Mouse (Mus musculus): ENCODE measurements around the gene Pde4d. TPM values are rescaled to one million over a fixed set of nuclear protein-coding genes. Genes with fewer than 3 reads are reported as not detected.
A peak's percentile ranks its signal among the peaks of the same experiment; 100 is the strongest.

Pde4d gene
- total and polyA plus RNA-seq, 2 experiments from 2014 or later = 19.0 to 103 TPM

DNA sequence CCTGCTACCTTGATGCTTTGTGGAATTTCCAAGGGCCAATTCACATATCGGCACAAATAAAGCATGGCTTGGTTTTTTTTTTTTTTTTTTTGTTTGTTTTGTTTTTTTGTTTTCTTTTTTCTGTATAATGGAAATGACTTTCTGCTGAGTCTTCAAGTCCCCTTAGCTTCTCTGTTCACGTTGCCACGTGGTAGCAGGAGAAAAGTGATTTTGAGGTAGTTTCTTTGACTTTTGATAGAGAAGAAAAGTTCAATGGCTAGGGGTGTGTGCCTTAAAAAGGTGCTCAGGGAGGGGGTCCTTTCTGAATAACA lies 1235.2 kb downstream of the Pde4d start:
- H3K36me3 ChIP-seq (ENCODE audit: insufficient read depth, low read length) = no peaks in the 10 kb centered on the region
- no peaks in the 10 kb centered on the region for H3K9me3 ChIP-seq (ENCODE audit: low read length)
- H3K4me2 ChIP-seq (ENCODE audit: low read depth, low read length, poor library complexity, severe bottlenecking) = peak overlapping the region; percentile 69
- DNase-seq (ENCODE audit: low spot score) = no peak
- H3K27me3 ChIP-seq (ENCODE audit: insufficient read depth, low read length) = no peaks in the 10 kb centered on the region
- no peak overlapping the region for H3K9ac ChIP-seq (replicated peaks; ENCODE audit: low read length, poor library complexity, severe bottlenecking)
- TF ChIP-seq CTCF (IDR thresholded peaks at IDR 0.05) = no peak
- no peak for ATAC-seq (ENCODE audit: low FRiP score)
- H3K27ac ChIP-seq (ENCODE audit: low read depth, low read length) = no peak overlapping the region
- peak overlapping the region; percentile 40 for H3K4me3 ChIP-seq (ENCODE audit: low read depth, low read length)
- 15% methylated on average over 3 of the region's 3 CpGs for WGBS
- H3K4me1 ChIP-seq (ENCODE audit: insufficient read depth, low read length) = 0 out of 2 replicates have a peak, but pooled peaks cover 4% of the 10 kb centered on the region

DNA sequence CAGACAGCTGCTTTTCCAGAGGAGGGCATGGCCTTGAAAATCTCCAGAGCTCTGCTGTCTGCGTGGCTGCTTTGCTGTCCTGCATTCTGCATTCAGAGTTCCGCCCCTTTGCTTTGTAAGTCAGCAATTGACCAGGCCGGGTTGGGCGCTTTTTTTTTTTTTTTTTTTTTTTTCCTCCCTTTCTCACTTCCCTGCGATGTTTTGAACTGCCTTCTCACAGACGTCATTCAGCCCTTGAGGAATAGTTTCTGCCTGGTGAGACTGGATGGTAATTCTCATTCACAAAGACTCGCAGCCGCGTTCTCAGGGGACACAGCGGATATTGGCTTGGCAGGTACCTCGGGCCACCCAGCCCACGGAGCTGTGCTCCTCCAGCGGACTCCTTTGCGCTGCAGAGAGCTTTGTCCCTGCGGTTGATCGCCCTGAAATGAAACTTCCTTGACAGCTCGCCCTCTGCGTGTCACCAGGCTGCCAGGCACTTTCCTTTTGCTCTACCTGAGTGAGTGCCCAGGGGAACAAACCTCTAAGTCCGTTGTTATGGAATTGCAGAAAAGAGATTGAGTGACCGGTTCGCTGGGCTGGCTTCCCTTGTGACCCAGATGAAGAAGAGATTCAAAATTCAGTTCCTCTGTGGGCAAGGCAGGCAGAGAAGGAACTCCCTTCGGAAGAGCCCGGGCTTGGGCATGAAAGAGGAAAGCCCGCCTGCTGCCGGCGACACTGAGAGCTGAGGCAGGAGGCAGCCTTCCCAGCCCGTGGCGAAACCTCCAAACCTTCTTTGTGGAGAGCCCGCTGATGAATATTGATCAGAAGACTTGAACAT lies 1235.8 kb downstream of the Pde4d start:
- peak; percentile 16; the same call in 1 of the 2 replicates for TF ChIP-seq CTCF (IDR thresholded peaks at IDR 0.05)
- no peaks in the 10 kb centered on the region for H3K9me3 ChIP-seq (ENCODE audit: low read length)
- peak overlapping the region; percentile 40 for H3K4me3 ChIP-seq (ENCODE audit: low read depth, low read length)
- H3K36me3 ChIP-seq (ENCODE audit: insufficient read depth, low read length) = no peaks in the 10 kb centered on the region
- peak overlapping the region; percentile 69 for H3K4me2 ChIP-seq (ENCODE audit: low read depth, low read length, poor library complexity, severe bottlenecking)
- ATAC-seq (ENCODE audit: low FRiP score) = peak; percentile 44; the same call in 1 of the 2 replicates
- H3K4me1 ChIP-seq (ENCODE audit: insufficient read depth, low read length) = 0 out of 2 replicates have a peak, but pooled peaks cover 4% of the 10 kb centered on the region
- 3% methylated on average over 29 of the region's 29 CpGs for WGBS
- H3K27ac ChIP-seq (ENCODE audit: low read depth, low read length) = no peak overlapping the region
- peak; percentile 44 for DNase-seq (ENCODE audit: low spot score)
- H3K27me3 ChIP-seq (ENCODE audit: insufficient read depth, low read length) = no peaks in the 10 kb centered on the region
- no peak overlapping the region; the same call in 1 of the 2 replicates for H3K9ac ChIP-seq (replicated peaks; ENCODE audit: low read length, poor library complexity, severe bottlenecking)

GRCm38 (mm10) chr13:109686116-109686876 lies 1236.5 kb downstream of the Pde4d start:
- WGBS = 24% methylated on average over 4 of the region's 4 CpGs
- Histone ChIP-seq H3K9ac (replicated peaks; ENCODE audit: low read length, poor library complexity, severe bottlenecking) (no peak overlapping the region), H3K27ac (ENCODE audit: low read depth, low read length) (no peak overlapping the region), H3K4me2 (ENCODE audit: low read depth, low read length, poor library complexity, severe bottlenecking) (peak overlapping the region; percentile 69), H3K4me3 (ENCODE audit: low read depth, low read length) (peak overlapping the region; percentile 40), H3K4me1 (ENCODE audit: insufficient read depth, low read length) (0 out of 2 replicates have a peak, but pooled peaks cover 4% of the 10 kb centered on the region), H3K36me3 (ENCODE audit: insufficient read depth, low read length) (no peaks in the 10 kb centered on the region), H3K9me3 (ENCODE audit: low read length) (no peaks in the 10 kb centered on the region), H3K27me3 (ENCODE audit: insufficient read depth, low read length) (no peaks in the 10 kb centered on the region)
- DNase-seq (ENCODE audit: low spot score) (no peak), ATAC-seq (ENCODE audit: low FRiP score) (no peak)
- TF ChIP-seq CTCF (IDR thresholded peaks at IDR 0.05) = no peak

DNA sequence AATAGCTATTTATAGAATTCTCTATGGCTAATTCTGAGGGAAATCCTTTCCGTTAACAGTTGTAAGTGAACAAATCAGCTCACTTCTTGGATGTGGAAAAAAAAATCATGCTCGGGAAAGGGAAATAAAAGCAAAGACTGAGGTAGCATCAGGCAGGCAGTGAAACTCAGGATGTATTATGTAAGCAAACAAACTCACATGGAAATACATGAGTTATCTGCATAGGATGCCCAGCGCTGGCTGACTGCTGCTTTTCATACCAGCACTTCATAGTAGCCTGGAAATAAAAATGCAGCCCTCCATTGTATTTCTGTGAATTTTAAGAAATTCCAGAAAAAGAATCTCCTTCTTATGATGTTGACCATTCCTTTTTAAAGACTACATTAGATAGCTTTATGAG lies 1237.2 kb downstream of the Pde4d start:
- ATAC-seq (ENCODE audit: low FRiP score) (no peak), DNase-seq (ENCODE audit: low spot score) (no peak)
- no peak overlapping the region for H3K4me2 ChIP-seq (ENCODE audit: low read depth, low read length, poor library complexity, severe bottlenecking)
- H3K27ac ChIP-seq (ENCODE audit: low read depth, low read length) = no peak overlapping the region
- H3K9me3 ChIP-seq (ENCODE audit: low read length) = no peaks in the 10 kb centered on the region
- 0 out of 2 replicates have a peak, but pooled peaks cover 4% of the 10 kb centered on the region for H3K4me1 ChIP-seq (ENCODE audit: insufficient read depth, low read length)
- H3K4me3 ChIP-seq (ENCODE audit: low read depth, low read length) = no peak overlapping the region
- 49% methylated on average over 3 of the region's 3 CpGs for WGBS
- TF ChIP-seq CTCF (IDR thresholded peaks at IDR 0.05) = no peak
- H3K9ac ChIP-seq (replicated peaks; ENCODE audit: low read length, poor library complexity, severe bottlenecking) = no peak overlapping the region
- no peaks in the 10 kb centered on the region for H3K36me3 ChIP-seq (ENCODE audit: insufficient read depth, low read length)
- H3K27me3 ChIP-seq (ENCODE audit: insufficient read depth, low read length) = no peaks in the 10 kb centered on the region

- Histone ChIP-seq H3K4me2 (ENCODE audit: low read depth, low read length, poor library complexity, severe bottlenecking) (no peak overlapping the region), H3K9ac (replicated peaks; ENCODE audit: low read length, poor library complexity, severe bottlenecking) (no peak overlapping the region), H3K4me1 (ENCODE audit: insufficient read depth, low read length) (0 out of 2 replicates have a peak, but pooled peaks cover 4% of the 10 kb centered on the region), H3K27me3 (ENCODE audit: insufficient read depth, low read length) (no peaks in the 10 kb centered on the region), H3K9me3 (ENCODE audit: low read length) (no peaks in the 10 kb centered on the region), H3K4me3 (ENCODE audit: low read depth, low read length) (no peak overlapping the region), H3K36me3 (ENCODE audit: insufficient read depth, low read length) (no peaks in the 10 kb centered on the region), H3K27ac (ENCODE audit: low read depth, low read length) (no peak overlapping the region)
- ATAC-seq (ENCODE audit: low FRiP score) = no peak
- DNase-seq (ENCODE audit: low spot score) = no peak
- no peak for TF ChIP-seq CTCF (IDR thresholded peaks at IDR 0.05)
- WGBS = 85% methylated on average over 2 of the region's 2 CpGs
Measured at GRCm38 (mm10) chr13:109688195-109688594, 1238.4 kb downstream of the Pde4d start.

GRCm38 (mm10) chr13:109689176-109689575 lies 1239.4 kb downstream of the Pde4d start:
- no peaks in the 10 kb centered on the region for H3K36me3 ChIP-seq (ENCODE audit: insufficient read depth, low read length)

More at GRCm38 (mm10) chr13:109689176-109689575, 1239.4 kb downstream of the Pde4d start:
- H3K27ac ChIP-seq (ENCODE audit: low read depth, low read length) = no peak overlapping the region
- no peak overlapping the region for H3K4me3 ChIP-seq (ENCODE audit: low read depth, low read length)
- H3K9ac ChIP-seq (replicated peaks; ENCODE audit: low read length, poor library complexity, severe bottlenecking) = no peak overlapping the region
- H3K4me2 ChIP-seq (ENCODE audit: low read depth, low read length, poor library complexity, severe bottlenecking) = no peak overlapping the region
- 91% methylated on average over 3 of the region's 3 CpGs for WGBS
- ATAC-seq (ENCODE audit: low FRiP score) = no peak
- no peaks in the 10 kb centered on the region for H3K9me3 ChIP-seq (ENCODE audit: low read length)
- H3K27me3 ChIP-seq (ENCODE audit: insufficient read depth, low read length) = no peaks in the 10 kb centered on the region
- no peak for DNase-seq (ENCODE audit: low spot score)
- TF ChIP-seq CTCF (IDR thresholded peaks at IDR 0.05) = no peak
- H3K4me1 ChIP-seq (ENCODE audit: insufficient read depth, low read length) = 0 out of 2 replicates have a peak, but pooled peaks cover 4% of the 10 kb centered on the region
